Mouse (Mus musculus) heart, embryonic 14.5 days (tissue): ENCODE results near the gene Bms1. TPM values are rescaled to one million over a fixed set of nuclear protein-coding genes. Genes with fewer than 3 reads are reported as not detected.

Experiments
- ATAC-seq: fragments of 200-750 bp; cut with Nextera tagmentation; 2 replicates; pipeline ENCODE4 v1.8.0; 2017; ENCODE audit warnings: low read depth, moderate TSS enrichment; ENCODE audit not compliant: insufficient number of reproducible peaks, insufficient read depth, low FRiP score
- H3K27ac ChIP-seq, 2 experiments: fragments of 200-500 bp in 1 of 2; fragments of 300-500 bp in 1 of 2; sonication (generic) in 1 of 2; replicated peaks in 1 of 2; 2 replicates each; pipeline ENCODE4 v1.5.1; 2012 to 2014; ENCODE audit warnings: low read depth in 2 of 2, low read length in 2 of 2, control low read depth in 1 of 2, mild to moderate bottlenecking in 1 of 2, mixed read lengths in 1 of 2; ENCODE audit not compliant: control insufficient read depth in 1 of 2, insufficient read depth in 1 of 2
- H3K27me3 ChIP-seq: fragments of 300-500 bp; sonication (generic); 2 replicates; pipeline ENCODE4 v1.6.1; 2014; ENCODE audit warnings: mild to moderate bottlenecking, low read length, control low read depth; ENCODE audit not compliant: control insufficient read depth, insufficient read depth
- H3K36me3 ChIP-seq: fragments of 300-500 bp; sonication (generic); 2 replicates; pipeline ENCODE4 v1.6.1; 2014; ENCODE audit warnings: mild to moderate bottlenecking, control low read depth, low read length, mixed read lengths; ENCODE audit not compliant: control insufficient read depth, insufficient read depth
- H3K4me1 ChIP-seq, 2 experiments: fragments of 200-500 bp in 1 of 2; fragments of 300-500 bp in 1 of 2; sonication (generic) in 1 of 2; 2 replicates each; pipeline ENCODE4 v1.6.1; 2012 to 2014; ENCODE audit warnings: low read length in 2 of 2, control low read depth in 1 of 2, mixed read lengths in 1 of 2; ENCODE audit not compliant: control insufficient read depth in 2 of 2, insufficient read depth in 2 of 2
- H3K4me2 ChIP-seq: fragments of 300-500 bp; sonication (generic); 2 replicates; pipeline ENCODE4 v1.6.1; 2014; ENCODE audit warnings: mild to moderate bottlenecking, low read length
- H3K4me3 ChIP-seq, 2 experiments: fragments of 200-500 bp in 1 of 2; fragments of 300-500 bp in 1 of 2; sonication (generic) in 1 of 2; 2 replicates each; pipeline ENCODE4 v1.5.1; 2012 to 2014; ENCODE audit warnings: low read length in 2 of 2, mild to moderate bottlenecking in 2 of 2, control low read depth in 1 of 2, low read depth in 1 of 2, moderate library complexity in 1 of 2; ENCODE audit not compliant: control insufficient read depth in 1 of 2, insufficient read depth in 1 of 2
- H3K9ac ChIP-seq: fragments of 300-500 bp; sonication (generic); 2 replicates; pipeline ENCODE4 v1.6.1; 2014; ENCODE audit warnings: mild to moderate bottlenecking, low read length
- H3K9me3 ChIP-seq: fragments of 300-500 bp; sonication (generic); 2 replicates; pipeline ENCODE4 v1.6.1; 2016; ENCODE audit warnings: low read length, control low read depth; ENCODE audit not compliant: control insufficient read depth
- WGBS: fragments of 180-500 bp; shearing (Covaris S2); extraction: QIAGEN DNeasy Blood & Tissue Kit; methylation state at CpG from one replicate; pipeline ENCODE4 v1.1.7; 2014; 5-methylcytosine and 5-hydroxymethylcytosine counted together
- polyA plus RNA-seq: library from polyadenylated mRNA; unstranded; fragments of >200 nt; fragmentation: Nextera tagmentation; extraction: Ambion mirVana; gene quantifications from 2 replicates; pipeline ENCODE4 v1.2.1, GENCODE M21; 2014

The Bms1 gene
- polyA plus RNA-seq, 1 experiment from 2014 or later = 20.7 TPM

GRCm38 (mm10) chr6:118410428-118410827 lies 8.8 kb downstream of the Bms1 start:
- Histone ChIP-seq H3K36me3 (peaks cover 90% of the 10 kb centered on the region), H3K4me1 (peaks cover 3 to 5% of the 10 kb centered on the region in 2 experiments; a peak in 3 of 4 replicates), H3K27me3 (no peaks in the 10 kb centered on the region), H3K4me2 (no peak overlapping the region), H3K27ac (no peak overlapping the region), H3K4me3 (no peak overlapping the region), H3K9me3 (no peaks in the 10 kb centered on the region), H3K9ac (no peak overlapping the region)
- WGBS = 83% methylated on average over 1 of the region's 1 CpGs
- no peak for ATAC-seq

GRCm38 (mm10) chr6:118408510-118408909 lies 10.8 kb downstream of the Bms1 start:
- Histone ChIP-seq H3K27me3 (no peaks in the 10 kb centered on the region), H3K27ac (no peak overlapping the region), H3K4me2 (no peak overlapping the region), H3K4me3 (no peak overlapping the region), H3K9me3 (no peaks in the 10 kb centered on the region), H3K36me3 (peaks cover 91% of the 10 kb centered on the region), H3K9ac (no peak overlapping the region), H3K4me1 (peaks cover 3 to 5% of the 10 kb centered on the region in 2 experiments; a peak in 3 of 4 replicates)
- 85% methylated on average over 5 of the region's 5 CpGs for WGBS
- no peak for ATAC-seq

GRCm38 (mm10) chr6:118406421-118406820 lies 12.9 kb downstream of the Bms1 start:
- WGBS = 75% methylated on average over 4 of the region's 4 CpGs
- no peak overlapping the region for H3K27ac ChIP-seq

GRCm38 (mm10) chr6:118390746-118391145 lies 28.5 kb downstream of the Bms1 start:
- Histone ChIP-seq H3K4me1 (no peaks in the 10 kb centered on the region), H3K9ac (no peak overlapping the region), H3K9me3 (no peaks in the 10 kb centered on the region), H3K27me3 (no peaks in the 10 kb centered on the region), H3K27ac (no peak overlapping the region), H3K4me3 (no peak overlapping the region), H3K4me2 (no peak overlapping the region), H3K36me3 (peaks cover 80% of the 10 kb centered on the region)
- no peak for ATAC-seq

More at GRCm38 (mm10) chr6:118406421-118406820, 12.9 kb downstream of the Bms1 start:
- H3K36me3 ChIP-seq = peaks cover 90% of the 10 kb centered on the region
- no peak overlapping the region for H3K4me2 ChIP-seq
- peaks cover 0 to 1% of the 10 kb centered on the region in 2 experiments; a peak in 1 of 4 replicates for H3K4me1 ChIP-seq
- H3K9me3 ChIP-seq = no peaks in the 10 kb centered on the region
- H3K4me3 ChIP-seq = no peak overlapping the region
- no peak overlapping the region for H3K9ac ChIP-seq
- no peaks in the 10 kb centered on the region for H3K27me3 ChIP-seq
- no peak for ATAC-seq

GRCm38 (mm10) chr6:118385962-118386361 lies 33.3 kb downstream of the Bms1 start:
- no peak overlapping the region for H3K4me2 ChIP-seq
- H3K27ac ChIP-seq = no peak overlapping the region
- H3K9ac ChIP-seq = no peak overlapping the region
- H3K36me3 ChIP-seq = peaks cover 61% of the 10 kb centered on the region
- H3K27me3 ChIP-seq = no peaks in the 10 kb centered on the region
- whole genome bisulfite sequencing = 83% methylated on average over 3 of the region's 3 CpGs
- no peaks in the 10 kb centered on the region for H3K4me1 ChIP-seq
- ATAC-seq = no peak
- no peaks in the 10 kb centered on the region for H3K9me3 ChIP-seq
- no peak overlapping the region for H3K4me3 ChIP-seq

- no peak for ATAC-seq
- H3K27me3 ChIP-seq = peaks cover 18% of the 10 kb centered on the region
- H3K27ac ChIP-seq = no peak overlapping the region
- 84% methylated on average over 4 of the region's 4 CpGs for WGBS
- no peak overlapping the region for H3K9ac ChIP-seq
- H3K4me1 ChIP-seq = no peaks in the 10 kb centered on the region; a peak in 1 of 4 replicates
- H3K9me3 ChIP-seq = no peaks in the 10 kb centered on the region
- H3K4me3 ChIP-seq = no peak overlapping the region
- no peak overlapping the region for H3K4me2 ChIP-seq
- peaks cover 28% of the 10 kb centered on the region for H3K36me3 ChIP-seq
Observed at GRCm38 (mm10) chr6:118381234-118381633, 38.0 kb downstream of the Bms1 start.

- WGBS = 35% methylated on average over 3 of the region's 3 CpGs
Observed at GRCm38 (mm10) chr6:118380630-118381029, 38.6 kb downstream of the Bms1 start.

GRCm38 (mm10) chr6:118379451-118380167 lies 39.7 kb downstream of the Bms1 start:
- ATAC-seq = no peak
- no peak overlapping the region for H3K9ac ChIP-seq
- H3K27me3 ChIP-seq = peaks cover 31% of the 10 kb centered on the region
- H3K4me2 ChIP-seq = no peak overlapping the region
- no peaks in the 10 kb centered on the region; a peak in 1 of 4 replicates for H3K4me1 ChIP-seq
- 33% methylated on average over 20 of the region's 20 CpGs for WGBS
- peaks cover 27% of the 10 kb centered on the region for H3K36me3 ChIP-seq
- no peaks in the 10 kb centered on the region for H3K9me3 ChIP-seq
- no peak overlapping the region for H3K27ac ChIP-seq
- H3K4me3 ChIP-seq = no peak overlapping the region

More at GRCm38 (mm10) chr6:118380630-118381029, 38.6 kb downstream of the Bms1 start:
- Histone ChIP-seq H3K27ac (no peak overlapping the region), H3K4me2 (no peak overlapping the region), H3K27me3 (peaks cover 22% of the 10 kb centered on the region), H3K9ac (no peak overlapping the region), H3K4me3 (no peak overlapping the region), H3K4me1 (no peaks in the 10 kb centered on the region; a peak in 1 of 4 replicates), H3K36me3 (peaks cover 28% of the 10 kb centered on the region), H3K9me3 (no peaks in the 10 kb centered on the region)
- ATAC-seq = no peak
